Mouse (Mus musculus) spleen, adult 2 months (tissue): ENCODE measurements around the gene Slc17a9.

Experiments
- CTCF ChIP-seq: fragments of 200-500 bp; IDR thresholded peaks from 2 replicates; pipeline ENCODE4 v1.5.1; 2011; ENCODE audit warnings: mild to moderate bottlenecking, inconsistent platforms; ENCODE audit not compliant: insufficient read depth, insufficient read length, insufficient replicate concordance; ENCODE audit errors: extremely low read depth
- POLR2A ChIP-seq: fragments of 200-500 bp; IDR thresholded peaks from 2 replicates; pipeline ENCODE4 v1.6.1; 2011; ENCODE audit warnings: low read depth, low read length, inconsistent platforms

- TF ChIP-seq POLR2A: no peak; the same call in 1 of the 2 replicates
- no peak for TF ChIP-seq CTCF
These were observed 23.1 kb upstream of the Slc17a9 start for GRCm38 (mm10) chr2:180701767-180702621.
